Mouse (Mus musculus): ENCODE results near the gene Hspd1.
"Not testable (repeated sequence)": the region's sequence is repeated elsewhere in the genome, so short reads cannot be mapped to it uniquely, and the experiment has no call there.

Gene Hspd1

GRCm38 (mm10) chr1:55087401-55087904 lies 590 bp downstream of the Hspd1 start:
- no peak for DNase-seq (ENCODE audit: low spot score)

GRCm38 (mm10) chr1:55086868-55087400 lies 1.1 kb downstream of the Hspd1 start:
- DNase-seq (ENCODE audit: low spot score) = peak; percentile 37

- no peak for DNase-seq (ENCODE audit: low spot score)
Observed at GRCm38 (mm10) chr1:55085781-55086366, 2.2 kb downstream of the Hspd1 start.

- peak; percentile 15 for DNase-seq (ENCODE audit: low spot score)
Observed at GRCm38 (mm10) chr1:55082106-55082505, 5.9 kb downstream of the Hspd1 start.

GRCm38 (mm10) chr1:55079677-55080076 lies 8.4 kb downstream of the Hspd1 start:
- no peak for DNase-seq (ENCODE audit: low spot score)

GRCm38 (mm10) chr1:55076849-55077516 lies 11.1 kb downstream of the Hspd1 start:
- DNase-seq (ENCODE audit: low spot score) = peak; percentile 16

- no peak for DNase-seq (ENCODE audit: low spot score)
Observed at GRCm38 (mm10) chr1:55076395-55076743, 11.7 kb downstream of the Hspd1 start.

GRCm38 (mm10) chr1:55075652-55076394 lies 12.2 kb downstream of the Hspd1 start:
- DNase-seq (ENCODE audit: low spot score) = no peak

- peak; percentile 24 for DNase-seq (ENCODE audit: low spot score)
Observed at GRCm38 (mm10) chr1:55074757-55075156, 13.3 kb downstream of the Hspd1 start.

GRCm38 (mm10) chr1:55072328-55072727 lies 15.7 kb downstream of the Hspd1 start:
- not testable (repeated sequence) for DNase-seq (ENCODE audit: low spot score)

GRCm38 (mm10) chr1:55061772-55062171 lies 26.3 kb downstream of the Hspd1 start:
- DNase-seq (ENCODE audit: low spot score) = no peak

GRCm38 (mm10) chr1:55061099-55061498 lies 26.9 kb downstream of the Hspd1 start:
- DNase-seq (ENCODE audit: low spot score) = no peak

- not testable (repeated sequence) for DNase-seq (ENCODE audit: low spot score)
Observed at GRCm38 (mm10) chr1:55058383-55058782, 29.7 kb downstream of the Hspd1 start.

- no peak for DNase-seq (ENCODE audit: low spot score)
Observed at GRCm38 (mm10) chr1:55055322-55056115, 32.5 kb downstream of the Hspd1 start.

- no peak for DNase-seq (ENCODE audit: low spot score)
Observed at GRCm38 (mm10) chr1:55053596-55053995, 34.4 kb downstream of the Hspd1 start.

GRCm38 (mm10) chr1:55053005-55053404 lies 35.0 kb downstream of the Hspd1 start:
- DNase-seq (ENCODE audit: low spot score) = peak; percentile 57

GRCm38 (mm10) chr1:55052355-55052953 lies 35.6 kb downstream of the Hspd1 start, which contains the start of gene Coq10b:
Gene Coq10b, plus strand, starts transcription at chr1:55052770.
- peak; percentile 100 for DNase-seq (ENCODE audit: low spot score)

- DNase-seq (ENCODE audit: low spot score) = no peak
Observed at GRCm38 (mm10) chr1:55051671-55052070, 36.4 kb downstream of the Hspd1 start.

- DNase-seq (ENCODE audit: low spot score) = no peak
Observed at GRCm38 (mm10) chr1:55048841-55049587, 39.0 kb downstream of the Hspd1 start.

- no peak for DNase-seq (ENCODE audit: low spot score)
Observed at GRCm38 (mm10) chr1:55043164-55043563, 44.9 kb downstream of the Hspd1 start.

GRCm38 (mm10) chr1:55042246-55042645 lies 45.8 kb downstream of the Hspd1 start:
- no peak for DNase-seq (ENCODE audit: low spot score)
